In genomic region chr7:141096649-141097056, GRCm38 (mm10) we compare ENCODE assay signal across 8 mouse cellular contexts. TPM values are rescaled to one million over a fixed set of nuclear protein-coding genes. Genes with fewer than 3 reads are reported as not detected.
DNase-seq lines count a peak whose midpoint lies in the region; ATAC-seq and TF ChIP-seq lines count a peak whose summit lies in the region.

No protein-coding gene starts in this region.

- no peaks in the 10 kb centered on the region for H3K9me3 ChIP-seq in ES-E14 (ENCODE audit: control insufficient read depth, insufficient read depth, low read depth, low read length)
- H3K9me3 ChIP-seq in intestine, embryonic 16.5 days (ENCODE audit: control insufficient read depth, low read length), result no peaks in the 10 kb centered on the region
- H3K9me3 ChIP-seq in lung, embryonic 15.5 days, result no peaks in the 10 kb centered on the region
- H3K9me3 ChIP-seq in stomach, embryonic 15.5 days, result no peaks in the 10 kb centered on the region
- no peaks in the 10 kb centered on the region for H3K9me3 ChIP-seq in midbrain, postnatal 0 days (ENCODE audit: low read length)
- no peaks in the 10 kb centered on the region for H3K9me3 ChIP-seq in midbrain, embryonic 16.5 days (replicated peaks; ENCODE audit: control insufficient read depth, low read length, poor library complexity, severe bottlenecking)

- TF ChIP-seq POLR2A in cortical plate, adult 2 months (IDR thresholded peaks at IDR 0.05; ENCODE audit: extremely low read depth, insufficient read depth, low read length), result no peak

- H3K4me1 ChIP-seq in ES-E14 (ENCODE audit: control insufficient read depth in 2 of 2, insufficient read depth in 2 of 2, low read length in 2 of 2, poor library complexity in 1 of 2), result peaks cover 10 to 22% of the 10 kb centered on the region in 2 experiments
- H3K4me1 ChIP-seq in cortical plate, adult 2 months (ENCODE audit: control insufficient read depth, insufficient read depth, low read length), result no peaks in the 10 kb centered on the region
- peaks cover 33% of the 10 kb centered on the region for H3K4me1 ChIP-seq in intestine, embryonic 16.5 days (ENCODE audit: control insufficient read depth, insufficient read depth, low read length)
- H3K4me1 ChIP-seq in lung, embryonic 15.5 days, result peaks cover 28% of the 10 kb centered on the region
- H3K4me1 ChIP-seq in stomach, embryonic 15.5 days, result peaks cover 30% of the 10 kb centered on the region
- H3K4me1 ChIP-seq in midbrain, postnatal 0 days (ENCODE audit: insufficient read depth, low read length), result no peaks in the 10 kb centered on the region
- peaks cover 4% of the 10 kb centered on the region; the same call in 1 of the 2 replicates for H3K4me1 ChIP-seq in midbrain, embryonic 16.5 days (ENCODE audit: control insufficient read depth, insufficient read depth, low read length)

- no peak overlapping the region; the same call in 1 of the 2 replicates for H3K4me2 ChIP-seq in intestine, embryonic 16.5 days (ENCODE audit: low read depth, low read length)
- peak overlapping the region; percentile 38 for H3K4me2 ChIP-seq in lung, embryonic 15.5 days
- 0 out of 2 replicates have a peak overlapping the region, but pooled peaks have one; percentile 21 for H3K4me2 ChIP-seq in stomach, embryonic 15.5 days
- no peak overlapping the region for H3K4me2 ChIP-seq in midbrain, postnatal 0 days (ENCODE audit: low read depth, low read length, poor library complexity, severe bottlenecking)
- no peak overlapping the region for H3K4me2 ChIP-seq in midbrain, embryonic 16.5 days (ENCODE audit: low read length)

- peaks cover 2% of the 10 kb centered on the region; the same call in 1 of the 2 replicates for H3K36me3 ChIP-seq in ES-E14 (ENCODE audit: control insufficient read depth, insufficient read depth, low read length, poor library complexity, severe bottlenecking)
- no peaks in the 10 kb centered on the region for H3K36me3 ChIP-seq in intestine, embryonic 16.5 days (ENCODE audit: control insufficient read depth, insufficient read depth, low read length)
- no peaks in the 10 kb centered on the region for H3K36me3 ChIP-seq in lung, embryonic 15.5 days
- H3K36me3 ChIP-seq in stomach, embryonic 15.5 days, result no peaks in the 10 kb centered on the region
- no peaks in the 10 kb centered on the region for H3K36me3 ChIP-seq in midbrain, postnatal 0 days (ENCODE audit: insufficient read depth, low read length)
- H3K36me3 ChIP-seq in midbrain, embryonic 16.5 days (ENCODE audit: control insufficient read depth, insufficient read depth, low read length), result no peaks in the 10 kb centered on the region

- in situ Hi-C loops in ES-E14 (cut with MboI; ENCODE audit: low sequenced_read_pairs in 2 of 2, unreplicated experiment in 2 of 2), result no loop called here

- peak; percentile 65 for DNase-seq in ES-E14 (ENCODE audit: low read depth, low spot score)
- DNase-seq in layer of hippocampus, adult 9-11 months, result no peak
- DNase-seq in midbrain, postnatal 0 days (ENCODE audit: low spot score), result no peak

- no peak for ATAC-seq in intestine, embryonic 16.5 days
- ATAC-seq in lung, embryonic 15.5 days (ENCODE audit: borderline replicate concordance, extremely low read depth, low FRiP score, low TSS enrichment), result peak; percentile 35; the same call in 1 of the 2 replicates
- peak; percentile 25; the same call in 1 of the 2 replicates for ATAC-seq in stomach, embryonic 15.5 days (ENCODE audit: insufficient read depth, low FRiP score, low read depth)
- no peak for ATAC-seq in midbrain, postnatal 0 days (ENCODE audit: low FRiP score)
- ATAC-seq in midbrain, embryonic 16.5 days, result no peak

- WGBS in intestine, embryonic 16.5 days, result 53% methylated on average over 6 of the region's 6 CpGs
- WGBS in lung, embryonic 15.5 days, result 35% methylated on average over 6 of the region's 6 CpGs
- 31% methylated on average over 6 of the region's 6 CpGs for WGBS in stomach, embryonic 15.5 days
- 42% methylated on average over 6 of the region's 6 CpGs for WGBS in midbrain, postnatal 0 days
- 56% methylated on average over 6 of the region's 6 CpGs for WGBS in midbrain, embryonic 16.5 days

- H3K4me3 ChIP-seq in ES-E14 (ENCODE audit: insufficient read depth in 1 of 2, low read depth in 1 of 2, low read length in 2 of 2, poor library complexity in 1 of 2, severe bottlenecking in 1 of 2), result peak overlapping the region; percentile 39 to 56
- H3K4me3 ChIP-seq in cortical plate, adult 2 months (ENCODE audit: insufficient read depth, low read length), result peak overlapping the region; percentile 24
- 0 out of 2 replicates have a peak overlapping the region, but pooled peaks have one; percentile 5 for H3K4me3 ChIP-seq in intestine, embryonic 16.5 days (ENCODE audit: low read length)
- peak overlapping the region; percentile 19 for H3K4me3 ChIP-seq in lung, embryonic 15.5 days
- no peak overlapping the region; the same call in 1 of the 2 replicates for H3K4me3 ChIP-seq in stomach, embryonic 15.5 days (replicated peaks)
- H3K4me3 ChIP-seq in midbrain, postnatal 0 days (ENCODE audit: low read depth, low read length), result no peak overlapping the region
- H3K4me3 ChIP-seq in midbrain, embryonic 16.5 days (ENCODE audit: low read depth, low read length), result no peak overlapping the region

- no peak for TF ChIP-seq CTCF in cortical plate, adult 2 months (IDR thresholded peaks at IDR 0.05; ENCODE audit: extremely low read depth, insufficient read depth, low read length)
- no peak for TF ChIP-seq CTCF in midbrain, postnatal 0 days (IDR thresholded peaks at IDR 0.05)

- no peak overlapping the region for H3K27ac ChIP-seq in ES-E14 (ENCODE audit: insufficient read depth, low read depth, low read length, poor library complexity, severe bottlenecking)
- H3K27ac ChIP-seq in cortical plate, adult 2 months (ENCODE audit: insufficient read depth, low read length), result 0 out of 2 replicates have a peak overlapping the region, but pooled peaks have one; percentile 68
- H3K27ac ChIP-seq in intestine, embryonic 16.5 days (ENCODE audit: low read length), result peak overlapping the region; percentile 2; the same call in 1 of the 2 replicates
- H3K27ac ChIP-seq in lung, embryonic 15.5 days, result peak overlapping the region; percentile 45; the same call in 1 of the 2 replicates
- peak overlapping the region; percentile 40; the same call in 1 of the 2 replicates for H3K27ac ChIP-seq in stomach, embryonic 15.5 days
- H3K27ac ChIP-seq in midbrain, postnatal 0 days (ENCODE audit: low read depth, low read length), result no peak overlapping the region
- no peak overlapping the region for H3K27ac ChIP-seq in midbrain, embryonic 16.5 days (ENCODE audit: low read length)

- peak overlapping the region; percentile 45; the same call in 1 of the 2 replicates for H3K9ac ChIP-seq in ES-E14 (ENCODE audit: insufficient read depth, low read depth, low read length, poor library complexity, severe bottlenecking)
- H3K9ac ChIP-seq in intestine, embryonic 16.5 days (ENCODE audit: low read depth, low read length), result 0 out of 2 replicates have a peak overlapping the region, but pooled peaks have one; percentile 14
- no peak overlapping the region for H3K9ac ChIP-seq in lung, embryonic 15.5 days
- no peak overlapping the region for H3K9ac ChIP-seq in stomach, embryonic 15.5 days
- no peak overlapping the region for H3K9ac ChIP-seq in midbrain, postnatal 0 days (replicated peaks; ENCODE audit: low read length, poor library complexity, severe bottlenecking)
- no peak overlapping the region for H3K9ac ChIP-seq in midbrain, embryonic 16.5 days (ENCODE audit: low read depth, low read length)

- peaks cover 2% of the 10 kb centered on the region; the same call in 1 of the 2 replicates for H3K27me3 ChIP-seq in intestine, embryonic 16.5 days (replicated peaks; ENCODE audit: control insufficient read depth, insufficient read depth, low read length)
- peaks cover 32% of the 10 kb centered on the region for H3K27me3 ChIP-seq in lung, embryonic 15.5 days
- peaks cover 5% of the 10 kb centered on the region; the same call in 1 of the 2 replicates for H3K27me3 ChIP-seq in stomach, embryonic 15.5 days (replicated peaks)
- H3K27me3 ChIP-seq in midbrain, postnatal 0 days (ENCODE audit: insufficient read depth, low read length), result peaks cover 30% of the 10 kb centered on the region
- peaks cover 34% of the 10 kb centered on the region for H3K27me3 ChIP-seq in midbrain, embryonic 16.5 days (ENCODE audit: control insufficient read depth, insufficient read depth, low read depth, low read length)

RNA-seq across cellular contexts. Expression of gene Sigirr, which starts 3.7 kb away (rescaled TPM):
- total RNA-seq in ES-E14 (2012; rRNA removed), result 18.2 and 56.2 TPM in 2 replicates
- 4.0 and 4.3 TPM in 2 replicates for polyA plus RNA-seq in cortical plate, adult 2 months (2012; rRNA removed)
- 29.4 and 32.8 TPM in 2 replicates for polyA plus RNA-seq in intestine, embryonic 16.5 days (2015; fragmentation: Nextera tagmentation; extraction: Ambion mirVana)
- polyA plus RNA-seq in lung, embryonic 15.5 days (2015; fragmentation: Nextera tagmentation; extraction: Ambion mirVana), result 12.8 and 15.1 TPM in 2 replicates
- 13.1 and 15.1 TPM in 2 replicates for polyA plus RNA-seq in stomach, embryonic 15.5 days (2015; fragmentation: Nextera tagmentation; extraction: Ambion mirVana)
- 1.1 and 3.9 TPM in 2 replicates for total RNA-seq in midbrain, postnatal 0 days (2014; rRNA removed)
- polyA plus RNA-seq in midbrain, postnatal 0 days (2015; fragmentation: Nextera tagmentation; extraction: Ambion mirVana), result 1.8 and 2.0 TPM in 2 replicates
- polyA plus RNA-seq in midbrain, embryonic 16.5 days (2015; fragmentation: Nextera tagmentation; extraction: Ambion mirVana), result 1.7 and 2.0 TPM in 2 replicates

RNA-seq across cellular contexts. Expression of gene Pkp3, which starts 18.6 kb away (rescaled TPM):
- 8.0 and 12.2 TPM in 2 replicates for total RNA-seq in ES-E14 (2012; rRNA removed)
- polyA plus RNA-seq in cortical plate, adult 2 months (2012; rRNA removed), result 0.06 and 0.15 TPM in 2 replicates
- polyA plus RNA-seq in intestine, embryonic 16.5 days (2015; fragmentation: Nextera tagmentation; extraction: Ambion mirVana), result 31.3 and 32.4 TPM in 2 replicates
- 14.6 and 15.2 TPM in 2 replicates for polyA plus RNA-seq in lung, embryonic 15.5 days (2015; fragmentation: Nextera tagmentation; extraction: Ambion mirVana)
- 38.4 and 47.2 TPM in 2 replicates for polyA plus RNA-seq in stomach, embryonic 15.5 days (2015; fragmentation: Nextera tagmentation; extraction: Ambion mirVana)
- total RNA-seq in midbrain, postnatal 0 days (2014; rRNA removed), result 0.49 TPM in 1 of 2 replicates, not detected in the other
- polyA plus RNA-seq in midbrain, postnatal 0 days (2015; fragmentation: Nextera tagmentation; extraction: Ambion mirVana), result not detected in 2 replicates
- 0.06 TPM in 1 of 2 replicates, not detected in the other for polyA plus RNA-seq in midbrain, embryonic 16.5 days (2015; fragmentation: Nextera tagmentation; extraction: Ambion mirVana)

RNA-seq across cellular contexts. Expression of gene Ano9, which starts 21.0 kb away (rescaled TPM):
- 26.4 and 102 TPM in 2 replicates for total RNA-seq in ES-E14 (2012; rRNA removed)
- polyA plus RNA-seq in cortical plate, adult 2 months (2012; rRNA removed), result 0.08 TPM in 1 of 2 replicates, not detected in the other
- polyA plus RNA-seq in intestine, embryonic 16.5 days (2015; fragmentation: Nextera tagmentation; extraction: Ambion mirVana), result 43.6 and 50.1 TPM in 2 replicates
- polyA plus RNA-seq in lung, embryonic 15.5 days (2015; fragmentation: Nextera tagmentation; extraction: Ambion mirVana), result 6.4 and 6.5 TPM in 2 replicates
- polyA plus RNA-seq in stomach, embryonic 15.5 days (2015; fragmentation: Nextera tagmentation; extraction: Ambion mirVana), result 16.2 and 20.5 TPM in 2 replicates
- 0.33 and 1.1 TPM in 2 replicates for total RNA-seq in midbrain, postnatal 0 days (2014; rRNA removed)
- 0.50 and 0.72 TPM in 2 replicates for polyA plus RNA-seq in midbrain, postnatal 0 days (2015; fragmentation: Nextera tagmentation; extraction: Ambion mirVana)
- 0.28 and 0.42 TPM in 2 replicates for polyA plus RNA-seq in midbrain, embryonic 16.5 days (2015; fragmentation: Nextera tagmentation; extraction: Ambion mirVana)

RNA-seq across cellular contexts. Expression of gene Ptdss2, which starts 25.5 kb away (rescaled TPM):
- 65.1 and 82.8 TPM in 2 replicates for total RNA-seq in ES-E14 (2012; rRNA removed)
- polyA plus RNA-seq in cortical plate, adult 2 months (2012; rRNA removed), result 57.6 and 58.9 TPM in 2 replicates
- polyA plus RNA-seq in intestine, embryonic 16.5 days (2015; fragmentation: Nextera tagmentation; extraction: Ambion mirVana), result 59.0 and 60.3 TPM in 2 replicates
- polyA plus RNA-seq in lung, embryonic 15.5 days (2015; fragmentation: Nextera tagmentation; extraction: Ambion mirVana), result 70.1 and 70.6 TPM in 2 replicates
- polyA plus RNA-seq in stomach, embryonic 15.5 days (2015; fragmentation: Nextera tagmentation; extraction: Ambion mirVana), result 58.6 and 60.7 TPM in 2 replicates
- 19.6 and 23.4 TPM in 2 replicates for total RNA-seq in midbrain, postnatal 0 days (2014; rRNA removed)
- 90.9 and 91.0 TPM in 2 replicates for polyA plus RNA-seq in midbrain, postnatal 0 days (2015; fragmentation: Nextera tagmentation; extraction: Ambion mirVana)
- 81.6 and 82.6 TPM in 2 replicates for polyA plus RNA-seq in midbrain, embryonic 16.5 days (2015; fragmentation: Nextera tagmentation; extraction: Ambion mirVana)

RNA-seq across cellular contexts. Expression of gene B4galnt4, which starts 35.7 kb away (rescaled TPM):
- 31.1 and 78.3 TPM in 2 replicates for total RNA-seq in ES-E14 (2012; rRNA removed)
- polyA plus RNA-seq in cortical plate, adult 2 months (2012; rRNA removed), result 109 and 125 TPM in 2 replicates
- polyA plus RNA-seq in intestine, embryonic 16.5 days (2015; fragmentation: Nextera tagmentation; extraction: Ambion mirVana), result 7.2 and 7.3 TPM in 2 replicates
- 5.3 and 5.8 TPM in 2 replicates for polyA plus RNA-seq in lung, embryonic 15.5 days (2015; fragmentation: Nextera tagmentation; extraction: Ambion mirVana)
- 7.0 and 9.2 TPM in 2 replicates for polyA plus RNA-seq in stomach, embryonic 15.5 days (2015; fragmentation: Nextera tagmentation; extraction: Ambion mirVana)
- 133 and 146 TPM in 2 replicates for total RNA-seq in midbrain, postnatal 0 days (2014; rRNA removed)
- polyA plus RNA-seq in midbrain, postnatal 0 days (2015; fragmentation: Nextera tagmentation; extraction: Ambion mirVana), result 52.1 and 53.9 TPM in 2 replicates
- polyA plus RNA-seq in midbrain, embryonic 16.5 days (2015; fragmentation: Nextera tagmentation; extraction: Ambion mirVana), result 59.5 and 65.7 TPM in 2 replicates

Comparison
In these comparisons a context has a peak if more than half of its experiments do, and no peak if none do; other contexts are left out.
1. H3K27ac ChIP-seq: peak in cortical plate, adult 2 months (single experiment), intestine, embryonic 16.5 days (single experiment), lung, embryonic 15.5 days (single experiment) and stomach, embryonic 15.5 days (single experiment); none in ES-E14 (single experiment), midbrain, postnatal 0 days (single experiment) and midbrain, embryonic 16.5 days (single experiment).
2. H3K4me3 ChIP-seq: peak in ES-E14 (2 of 2), cortical plate, adult 2 months (single experiment), intestine, embryonic 16.5 days (single experiment) and lung, embryonic 15.5 days (single experiment); none in stomach, embryonic 15.5 days (single experiment), midbrain, postnatal 0 days (single experiment) and midbrain, embryonic 16.5 days (single experiment).
3. H3K9ac ChIP-seq: peak in ES-E14 (single experiment) and intestine, embryonic 16.5 days (single experiment); none in lung, embryonic 15.5 days (single experiment), stomach, embryonic 15.5 days (single experiment), midbrain, postnatal 0 days (single experiment) and midbrain, embryonic 16.5 days (single experiment).
4. ATAC-seq: peak in lung, embryonic 15.5 days (single experiment) and stomach, embryonic 15.5 days (single experiment); none in intestine, embryonic 16.5 days (single experiment), midbrain, postnatal 0 days (single experiment) and midbrain, embryonic 16.5 days (single experiment).
5. H3K4me2 ChIP-seq: peak in lung, embryonic 15.5 days (single experiment) and stomach, embryonic 15.5 days (single experiment); none in intestine, embryonic 16.5 days (single experiment), midbrain, postnatal 0 days (single experiment) and midbrain, embryonic 16.5 days (single experiment).
6. RNA of gene Pkp3, which starts 18.6 kb away (polyA plus RNA-seq): 38.4 to 47.2 TPM in stomach, embryonic 15.5 days, 31.3 to 32.4 TPM in intestine, embryonic 16.5 days and 14.6 to 15.2 TPM in lung, embryonic 15.5 days; not detected in midbrain, postnatal 0 days, 0.06 TPM in midbrain, embryonic 16.5 days and 0.06 to 0.15 TPM in cortical plate, adult 2 months; every median in the first group is over 10 times any median in the second.